Mouse (Mus musculus) stomach, postnatal 0 days (tissue): ENCODE results near the gene Atp5b.

ENCODE experiments used
- CTCF ChIP-seq: IDR thresholded peaks from 2 replicates; pipeline ENCODE4 v1.5.1; 2016; ENCODE audit warnings: antibody characterized with exemption, low read depth, mild to moderate bottlenecking, moderate library complexity
- EP300 ChIP-seq: optimal IDR thresholded peaks from 2 replicates; pipeline ENCODE3; 2016; ENCODE audit warnings: antibody characterized with exemption

DNA sequence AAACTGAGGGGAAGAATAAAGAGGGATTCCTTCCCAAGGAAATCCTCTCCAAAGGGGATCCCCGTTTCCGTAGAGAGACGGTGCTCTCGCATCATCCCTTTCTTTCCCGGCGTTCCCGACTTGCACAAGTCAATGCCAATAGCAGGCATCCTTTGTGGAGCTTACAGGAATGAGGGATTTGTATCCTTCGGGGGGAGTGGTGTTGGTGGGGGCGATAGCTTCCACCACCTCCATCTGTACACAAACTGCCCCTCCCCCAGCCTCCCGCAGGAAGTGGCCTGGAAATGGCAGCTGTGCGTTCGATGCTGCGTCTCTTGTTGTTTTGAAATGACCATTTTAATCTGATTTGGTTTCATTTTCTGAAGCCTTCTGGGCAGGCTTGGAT is 14.5 kb downstream of the Atp5b start:
- no peak for TF ChIP-seq EP300
- no peak for TF ChIP-seq CTCF
